Mouse (Mus musculus): ENCODE data around the gene Klf7. TPM values are rescaled to one million over a fixed set of nuclear protein-coding genes. Genes with fewer than 3 reads are reported as not detected.

The Klf7 gene
- polyA plus RNA-seq, 1 experiment from 2014 or later = 11.9 TPM

GRCm38 (mm10) chr1:64008994-64009393 lies 113.1 kb downstream of the Klf7 start:
- Histone ChIP-seq H3K4me1 (replicated peaks; ENCODE audit: control insufficient read depth, insufficient read depth, low read length) (no peaks in the 10 kb centered on the region), H3K4me3 (ENCODE audit: low read depth, low read length) (no peak overlapping the region), H3K9ac (ENCODE audit: low read depth, low read length) (no peak overlapping the region), H3K9me3 (ENCODE audit: control insufficient read depth) (no peaks in the 10 kb centered on the region), H3K4me2 (replicated peaks; ENCODE audit: low read depth) (no peak overlapping the region), H3K36me3 (ENCODE audit: control insufficient read depth, insufficient read depth) (no peaks in the 10 kb centered on the region), H3K27me3 (replicated peaks; ENCODE audit: control insufficient read depth, insufficient read depth, low read length) (no peaks in the 10 kb centered on the region), H3K27ac (ENCODE audit: low read depth, low read length) (no peak overlapping the region)
- no peak for TF ChIP-seq CTCF (IDR thresholded peaks at IDR 0.05; ENCODE audit: low read depth)
- 65% methylated on average over 2 of the region's 2 CpGs for WGBS
- no peak for ATAC-seq

DNA sequence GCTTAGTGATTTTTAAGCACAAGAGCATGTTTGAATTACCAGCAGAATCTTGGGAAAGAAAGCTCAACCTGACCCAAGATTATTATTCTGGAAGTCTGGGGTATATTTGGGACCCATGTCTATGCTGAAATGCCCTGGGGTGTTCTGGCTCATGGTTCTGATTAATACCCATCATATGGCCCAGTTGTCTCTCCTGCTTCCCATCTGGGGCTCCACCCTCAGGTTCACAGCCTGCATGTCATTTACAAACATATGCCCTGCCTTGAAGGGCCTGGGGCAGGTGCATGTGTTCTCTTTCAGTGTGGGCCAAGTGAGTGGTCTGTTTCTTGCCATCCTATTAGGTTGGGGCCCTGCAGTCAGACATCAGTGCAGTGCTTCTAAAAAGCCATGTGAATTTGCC lies 114.1 kb downstream of the Klf7 start:
- H3K4me1 ChIP-seq (replicated peaks; ENCODE audit: control insufficient read depth, insufficient read depth, low read length) = no peaks in the 10 kb centered on the region

GRCm38 (mm10) chr1:64005194-64005593 lies 116.9 kb downstream of the Klf7 start:
- H3K9me3 ChIP-seq (ENCODE audit: control insufficient read depth) = no peaks in the 10 kb centered on the region
- no peak for TF ChIP-seq CTCF (IDR thresholded peaks at IDR 0.05; ENCODE audit: low read depth)
- ATAC-seq = no peak
- no peaks in the 10 kb centered on the region for H3K27me3 ChIP-seq (replicated peaks; ENCODE audit: control insufficient read depth, insufficient read depth, low read length)
- WGBS = 82% methylated on average over 2 of the region's 2 CpGs
- no peak overlapping the region for H3K9ac ChIP-seq (ENCODE audit: low read depth, low read length)
- H3K27ac ChIP-seq (ENCODE audit: low read depth, low read length) = no peak overlapping the region
- H3K4me2 ChIP-seq (replicated peaks; ENCODE audit: low read depth) = no peak overlapping the region
- no peaks in the 10 kb centered on the region for H3K36me3 ChIP-seq (ENCODE audit: control insufficient read depth, insufficient read depth)
- H3K4me3 ChIP-seq (ENCODE audit: low read depth, low read length) = no peak overlapping the region
- H3K4me1 ChIP-seq (replicated peaks; ENCODE audit: control insufficient read depth, insufficient read depth, low read length) = no peaks in the 10 kb centered on the region

More for the DNA sequence above, 114.1 kb downstream of the Klf7 start:
- no peak overlapping the region for H3K9ac ChIP-seq (ENCODE audit: low read depth, low read length)
- TF ChIP-seq CTCF (IDR thresholded peaks at IDR 0.05; ENCODE audit: low read depth) = no peak
- H3K9me3 ChIP-seq (ENCODE audit: control insufficient read depth) = no peaks in the 10 kb centered on the region
- no peaks in the 10 kb centered on the region for H3K36me3 ChIP-seq (ENCODE audit: control insufficient read depth, insufficient read depth)
- no peaks in the 10 kb centered on the region for H3K27me3 ChIP-seq (replicated peaks; ENCODE audit: control insufficient read depth, insufficient read depth, low read length)
- ATAC-seq = no peak
- no peak overlapping the region for H3K27ac ChIP-seq (ENCODE audit: low read depth, low read length)
- H3K4me2 ChIP-seq (replicated peaks; ENCODE audit: low read depth) = no peak overlapping the region
- no peak overlapping the region for H3K4me3 ChIP-seq (ENCODE audit: low read depth, low read length)

GRCm38 (mm10) chr1:64003525-64004291 lies 118.4 kb downstream of the Klf7 start:
- whole genome bisulfite sequencing = 50% methylated on average over 9 of the region's 9 CpGs
- H3K27me3 ChIP-seq (replicated peaks; ENCODE audit: control insufficient read depth, insufficient read depth, low read length) = no peaks in the 10 kb centered on the region
- ATAC-seq = no peak

GRCm38 (mm10) chr1:64002036-64002435 lies 120.0 kb downstream of the Klf7 start:
- no peaks in the 10 kb centered on the region for H3K9me3 ChIP-seq (ENCODE audit: control insufficient read depth)
- H3K9ac ChIP-seq (ENCODE audit: low read depth, low read length) = no peak overlapping the region
- H3K4me3 ChIP-seq (ENCODE audit: low read depth, low read length) = no peak overlapping the region
- no peak for ATAC-seq
- no peaks in the 10 kb centered on the region for H3K36me3 ChIP-seq (ENCODE audit: control insufficient read depth, insufficient read depth)
- no peak overlapping the region for H3K27ac ChIP-seq (ENCODE audit: low read depth, low read length)
- TF ChIP-seq CTCF (IDR thresholded peaks at IDR 0.05; ENCODE audit: low read depth) = no peak
- H3K4me2 ChIP-seq (replicated peaks; ENCODE audit: low read depth) = no peak overlapping the region
- 89% methylated on average over 6 of the region's 6 CpGs for WGBS
- H3K27me3 ChIP-seq (replicated peaks; ENCODE audit: control insufficient read depth, insufficient read depth, low read length) = no peaks in the 10 kb centered on the region
- no peaks in the 10 kb centered on the region for H3K4me1 ChIP-seq (replicated peaks; ENCODE audit: control insufficient read depth, insufficient read depth, low read length)

More at GRCm38 (mm10) chr1:64003525-64004291, 118.4 kb downstream of the Klf7 start:
- no peak overlapping the region for H3K9ac ChIP-seq (ENCODE audit: low read depth, low read length)
- no peaks in the 10 kb centered on the region for H3K9me3 ChIP-seq (ENCODE audit: control insufficient read depth)
- TF ChIP-seq CTCF (IDR thresholded peaks at IDR 0.05; ENCODE audit: low read depth) = no peak
- H3K4me2 ChIP-seq (replicated peaks; ENCODE audit: low read depth) = no peak overlapping the region
- no peak overlapping the region for H3K4me3 ChIP-seq (ENCODE audit: low read depth, low read length)
- H3K36me3 ChIP-seq (ENCODE audit: control insufficient read depth, insufficient read depth) = no peaks in the 10 kb centered on the region
- H3K27ac ChIP-seq (ENCODE audit: low read depth, low read length) = no peak overlapping the region
- no peaks in the 10 kb centered on the region for H3K4me1 ChIP-seq (replicated peaks; ENCODE audit: control insufficient read depth, insufficient read depth, low read length)

GRCm38 (mm10) chr1:64000597-64000996 lies 121.5 kb downstream of the Klf7 start:
- no peak overlapping the region for H3K9ac ChIP-seq (ENCODE audit: low read depth, low read length)
- no peaks in the 10 kb centered on the region for H3K9me3 ChIP-seq (ENCODE audit: control insufficient read depth)
- H3K4me2 ChIP-seq (replicated peaks; ENCODE audit: low read depth) = no peak overlapping the region
- WGBS = 64% methylated on average over 2 of the region's 2 CpGs
- no peak overlapping the region for H3K27ac ChIP-seq (ENCODE audit: low read depth, low read length)
- no peak overlapping the region for H3K4me3 ChIP-seq (ENCODE audit: low read depth, low read length)
- no peaks in the 10 kb centered on the region for H3K36me3 ChIP-seq (ENCODE audit: control insufficient read depth, insufficient read depth)
- TF ChIP-seq CTCF (IDR thresholded peaks at IDR 0.05; ENCODE audit: low read depth) = no peak
- no peak for ATAC-seq
- H3K4me1 ChIP-seq (replicated peaks; ENCODE audit: control insufficient read depth, insufficient read depth, low read length) = no peaks in the 10 kb centered on the region
- no peaks in the 10 kb centered on the region for H3K27me3 ChIP-seq (replicated peaks; ENCODE audit: control insufficient read depth, insufficient read depth, low read length)

Measured in intestine, postnatal 0 days (tissue).